Mouse (Mus musculus) olfactory bulb, adult 2 months (tissue): ENCODE measurements around the gene Amz1. TPM values are rescaled to one million over a fixed set of nuclear protein-coding genes. Genes with fewer than 3 reads are reported as not detected.

ENCODE experiments used
- H3K27ac ChIP-seq: fragments of 200-500 bp; 2 replicates; pipeline ENCODE4 v1.5.1; 2012; ENCODE audit warnings: low read depth, low read length; ENCODE audit not compliant: insufficient read depth
- H3K4me1 ChIP-seq: fragments of 200-500 bp; 2 replicates; pipeline ENCODE4 v1.6.1; 2012; ENCODE audit warnings: low read length; ENCODE audit not compliant: control insufficient read depth, insufficient read depth
- H3K4me3 ChIP-seq: fragments of 200-500 bp; 2 replicates; pipeline ENCODE4 v1.5.1; 2012; ENCODE audit warnings: mild to moderate bottlenecking, low read depth, low read length, moderate library complexity; ENCODE audit not compliant: insufficient read depth
- CTCF ChIP-seq: fragments of 200-500 bp; IDR thresholded peaks from 2 replicates; pipeline ENCODE4 v1.5.1; 2012; ENCODE audit warnings: low read depth, mild to moderate bottlenecking, low read length, moderate library complexity; ENCODE audit not compliant: insufficient read depth
- POLR2A ChIP-seq: fragments of 200-500 bp; IDR thresholded peaks from 2 replicates; pipeline ENCODE4 v1.6.1; 2012; ENCODE audit warnings: mild to moderate bottlenecking, low read depth, low read length, moderate library complexity; ENCODE audit not compliant: insufficient read depth
- WGBS: fragments of 180-500 bp; shearing (Covaris S2); methylation state at CpG from one replicate; pipeline ENCODE4 v1.1.7; 2018; 5-methylcytosine and 5-hydroxymethylcytosine counted together
- polyA plus RNA-seq: library from polyadenylated mRNA; stranded (reverse); fragments of >200 nt; gene quantifications from 2 replicates; pipeline ENCODE4 v1.2.4, GENCODE M21; 2012; ENCODE audit warnings: low replicate concordance; ENCODE audit not compliant: missing spikeins, insufficient read depth, insufficient read length

Amz1 gene
- polyA plus RNA-seq, 1 experiment: not detected

GRCm38 (mm10) chr5:140758864-140759263, 34.9 kb downstream of the Amz1 start:
- Histone ChIP-seq H3K4me3 (no peak overlapping the region), H3K4me1 (peaks cover 11% of the 10 kb centered on the region), H3K27ac (no peak overlapping the region)
- WGBS: 72% methylated on average over 8 of the region's 8 CpGs
- no peak for TF ChIP-seq CTCF
- no peak for TF ChIP-seq POLR2A

GRCm38 (mm10) chr5:140762540-140762939, 38.6 kb downstream of the Amz1 start:
- Histone ChIP-seq H3K4me3 (no peak overlapping the region), H3K27ac (no peak overlapping the region), H3K4me1 (peaks cover 12% of the 10 kb centered on the region)
- no peak for TF ChIP-seq CTCF
- no peak for TF ChIP-seq POLR2A
- WGBS: 86% methylated on average over 4 of the region's 4 CpGs

- H3K4me1 ChIP-seq: peaks cover 28% of the 10 kb centered on the region
- no peak for TF ChIP-seq CTCF
- TF ChIP-seq POLR2A: no peak
- H3K4me3 ChIP-seq: no peak overlapping the region
- H3K27ac ChIP-seq: no peak overlapping the region
- WGBS: 84% methylated on average over 6 of the region's 6 CpGs
Measured at GRCm38 (mm10) chr5:140764921-140765613, 41.1 kb downstream of the Amz1 start.

GRCm38 (mm10) chr5:140766566-140766965, 42.6 kb downstream of the Amz1 start:
- H3K27ac ChIP-seq: no peak overlapping the region
- no peak for TF ChIP-seq POLR2A
- TF ChIP-seq CTCF: no peak
- 82% methylated on average over 4 of the region's 4 CpGs for WGBS
- no peak overlapping the region for H3K4me3 ChIP-seq
- H3K4me1 ChIP-seq: peaks cover 31% of the 10 kb centered on the region

- Histone ChIP-seq H3K4me3 (no peak overlapping the region), H3K27ac (peak overlapping the region; percentile 59), H3K4me1 (peaks cover 42% of the 10 kb centered on the region)
- 26% methylated on average over 9 of the region's 9 CpGs for WGBS
- TF ChIP-seq POLR2A (no peak), CTCF (no peak)
Measured at GRCm38 (mm10) chr5:140767704-140768141, 43.8 kb downstream of the Amz1 start.

GRCm38 (mm10) chr5:140768333-140768732, 44.4 kb downstream of the Amz1 start:
- 50% methylated on average over 5 of the region's 5 CpGs for WGBS
- TF ChIP-seq CTCF (no peak), POLR2A (no peak)
- Histone ChIP-seq H3K4me1 (peaks cover 45% of the 10 kb centered on the region), H3K4me3 (no peak overlapping the region), H3K27ac (peak overlapping the region; percentile 59)

GRCm38 (mm10) chr5:140771612-140772011, 47.7 kb downstream of the Amz1 start:
- H3K27ac ChIP-seq: peak overlapping the region; percentile 57; the same call in 1 of the 2 replicates
- peaks cover 37% of the 10 kb centered on the region for H3K4me1 ChIP-seq
- H3K4me3 ChIP-seq: no peak overlapping the region
- TF ChIP-seq CTCF (no peak), POLR2A (no peak)
- WGBS: 28% methylated on average over 6 of the region's 6 CpGs

GRCm38 (mm10) chr5:140772158-140772557, 48.2 kb downstream of the Amz1 start:
- H3K4me3 ChIP-seq: no peak overlapping the region
- H3K4me1 ChIP-seq: peaks cover 37% of the 10 kb centered on the region
- 52% methylated on average over 7 of the region's 7 CpGs for WGBS
- H3K27ac ChIP-seq: 0 out of 2 replicates have a peak overlapping the region, but pooled peaks have one; percentile 25
- no peak for TF ChIP-seq POLR2A
- no peak for TF ChIP-seq CTCF

- TF ChIP-seq CTCF (no peak), POLR2A (no peak)
- H3K27ac ChIP-seq: no peak overlapping the region
- WGBS: 89% methylated on average over 4 of the region's 4 CpGs
- no peak overlapping the region for H3K4me3 ChIP-seq
- peaks cover 22% of the 10 kb centered on the region for H3K4me1 ChIP-seq
Measured at GRCm38 (mm10) chr5:140775111-140775510, 51.2 kb downstream of the Amz1 start.
